Mouse (Mus musculus): ENCODE results near the gene Kcnh6.

DNA sequence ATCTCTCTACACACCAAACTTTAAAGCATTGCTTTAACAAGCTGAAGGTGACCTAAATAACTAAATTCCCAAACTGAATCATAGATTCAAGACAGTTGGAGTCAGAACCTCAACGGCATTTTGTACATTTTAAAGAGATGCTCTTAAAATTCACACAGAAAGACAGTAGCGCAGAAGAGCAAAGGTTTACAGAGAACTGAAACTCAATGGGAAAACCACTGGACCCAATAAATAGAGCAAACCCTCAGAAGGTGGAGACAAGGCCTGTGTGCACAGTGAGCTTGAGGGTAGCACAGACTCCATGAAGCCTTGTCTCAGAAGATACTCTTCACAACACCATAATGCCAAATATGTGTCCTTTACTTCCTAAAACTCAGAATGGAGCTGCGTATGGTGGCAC, 37.9 kb downstream of the Kcnh6 start:
- TF ChIP-seq CTCF (IDR thresholded peaks at IDR 0.05; ENCODE audit: control insufficient read depth, insufficient read depth, low read length) (no peak), POLR2A (IDR thresholded peaks at IDR 0.05; ENCODE audit: borderline replicate concordance, control insufficient read depth, low read depth, low read length) (no peak)
